Mouse (Mus musculus) forebrain, postnatal 0 days (tissue): ENCODE results near the gene Dlgap5. TPM values are rescaled to one million over a fixed set of nuclear protein-coding genes. Genes with fewer than 3 reads are reported as not detected.
A peak's percentile ranks its signal among the peaks of the same experiment; 100 is the strongest.

Source experiments
- ATAC-seq: fragments of 200-750 bp; cut with Nextera tagmentation; 2 replicates; pipeline ENCODE4 v1.8.0; 2017; ENCODE audit warnings: mild to moderate bottlenecking, moderate library complexity
- DNase-seq: peaks from one replicate; pipeline ENCODE4 v3.0.0-alpha.2; 2015
- H3K27ac ChIP-seq: fragments of 300-500 bp; sonication (generic); 2 replicates; pipeline ENCODE4 v1.5.1; 2014; ENCODE audit warnings: low read depth, mild to moderate bottlenecking, antibody characterized with exemption, low read length, moderate library complexity, mixed read lengths
- H3K27me3 ChIP-seq: fragments of 300-500 bp; sonication (generic); 2 replicates; pipeline ENCODE4 v1.6.1; 2014; ENCODE audit warnings: mild to moderate bottlenecking, low read length, mixed read lengths; ENCODE audit not compliant: insufficient read depth
- H3K36me3 ChIP-seq: fragments of 300-500 bp; sonication (generic); 2 replicates; pipeline ENCODE4 v1.6.1; 2014; ENCODE audit warnings: mild to moderate bottlenecking, moderate library complexity; ENCODE audit not compliant: insufficient read depth
- H3K4me1 ChIP-seq: fragments of 300-500 bp; sonication (generic); 2 replicates; pipeline ENCODE4 v1.6.1; 2014; ENCODE audit warnings: antibody characterized with exemption; ENCODE audit not compliant: insufficient read depth
- H3K4me2 ChIP-seq: fragments of 300-500 bp; sonication (generic); 2 replicates; pipeline ENCODE4 v1.6.1; 2014; ENCODE audit warnings: low read depth, mild to moderate bottlenecking, moderate library complexity
- H3K4me3 ChIP-seq: fragments of 300-500 bp; sonication (generic); 2 replicates; pipeline ENCODE4 v1.5.1; 2014; ENCODE audit warnings: low read depth, low read length, mixed read lengths
- H3K9ac ChIP-seq: fragments of 300-500 bp; sonication (generic); 2 replicates; pipeline ENCODE4 v1.6.1; 2014; ENCODE audit warnings: mild to moderate bottlenecking
- H3K9me3 ChIP-seq: fragments of 300-500 bp; sonication (generic); 2 replicates; pipeline ENCODE4 v1.6.1; 2016; ENCODE audit warnings: low read length
- CTCF ChIP-seq: sonication (generic); IDR thresholded peaks from 2 replicates; pipeline ENCODE4 v1.5.1; 2016; ENCODE audit warnings: antibody characterized with exemption, control low read depth, low read depth
- WGBS: fragments of 180-500 bp; shearing (Covaris S2); extraction: QIAGEN DNeasy Blood & Tissue Kit; methylation state at CpG from one replicate; pipeline ENCODE4 v1.1.7; 2014; 5-methylcytosine and 5-hydroxymethylcytosine counted together
- polyA plus RNA-seq: library from polyadenylated mRNA; unstranded; fragments of >200 nt; fragmentation: Nextera tagmentation; extraction: Ambion mirVana; gene quantifications from 2 replicates; pipeline ENCODE4 v1.2.1, GENCODE M21; 2015
- total RNA-seq: library from RNA; depleted of rRNA; stranded (reverse); fragments of >200 nt; gene quantifications from 2 replicates; pipeline ENCODE4 v1.2.3, GENCODE M21; 2014

Dlgap5 gene
- total and polyA plus RNA-seq, 2 experiments from 2014 or later, result 3.3 to 9.4 TPM

- H3K4me3 ChIP-seq, result no peak overlapping the region
- H3K4me1 ChIP-seq, result peaks cover 8% of the 10 kb centered on the region; the same call in 1 of the 2 replicates
- ATAC-seq (peak; percentile 90), DNase-seq (peak; percentile 88)
- no peak overlapping the region for H3K4me2 ChIP-seq
- H3K9me3 ChIP-seq, result no peaks in the 10 kb centered on the region
- no peak overlapping the region for H3K9ac ChIP-seq
- H3K27me3 ChIP-seq, result no peaks in the 10 kb centered on the region
- H3K27ac ChIP-seq, result peak overlapping the region; percentile 69
- H3K36me3 ChIP-seq, result no peaks in the 10 kb centered on the region
- TF ChIP-seq CTCF, result no peak
- 20% methylated on average over 7 of the region's 7 CpGs for WGBS
These were observed 51.3 kb downstream of the Dlgap5 start for GRCm38 (mm10) chr14:47366881-47367321.

- DNase-seq, result no peak
- peaks cover 8% of the 10 kb centered on the region; the same call in 1 of the 2 replicates for H3K4me1 ChIP-seq
- WGBS, result 46% methylated on average over 21 of the region's 21 CpGs
- H3K27me3 ChIP-seq, result no peaks in the 10 kb centered on the region
- no peak for ATAC-seq
- no peak overlapping the region for H3K9ac ChIP-seq
- peak overlapping the region; percentile 25 for H3K4me2 ChIP-seq
- no peaks in the 10 kb centered on the region for H3K36me3 ChIP-seq
- H3K4me3 ChIP-seq, result no peak overlapping the region
- no peaks in the 10 kb centered on the region for H3K9me3 ChIP-seq
- no peak overlapping the region for H3K27ac ChIP-seq
- no peak for TF ChIP-seq CTCF
These were observed 53.3 kb downstream of the Dlgap5 start for GRCm38 (mm10) chr14:47364742-47365449.

- H3K4me2 ChIP-seq, result no peak overlapping the region
- no peaks in the 10 kb centered on the region for H3K36me3 ChIP-seq
- no peak for TF ChIP-seq CTCF
- 83% methylated on average over 9 of the region's 9 CpGs for WGBS
- no peak overlapping the region for H3K4me3 ChIP-seq
- peaks cover 4% of the 10 kb centered on the region; the same call in 1 of the 2 replicates for H3K4me1 ChIP-seq
- no peaks in the 10 kb centered on the region for H3K9me3 ChIP-seq
- H3K27ac ChIP-seq, result no peak overlapping the region
- H3K9ac ChIP-seq, result no peak overlapping the region
- H3K27me3 ChIP-seq, result no peaks in the 10 kb centered on the region
- ATAC-seq (no peak), DNase-seq (no peak)
These were observed 56.3 kb downstream of the Dlgap5 start for GRCm38 (mm10) chr14:47361899-47362298.

- Histone ChIP-seq H3K4me3 (no peak overlapping the region), H3K27ac (no peak overlapping the region), H3K9ac (no peak overlapping the region), H3K4me1 (peaks cover under 1% of the 10 kb centered on the region; the same call in 1 of the 2 replicates), H3K4me2 (no peak overlapping the region), H3K27me3 (no peaks in the 10 kb centered on the region), H3K36me3 (no peaks in the 10 kb centered on the region), H3K9me3 (no peaks in the 10 kb centered on the region)
- no peak for TF ChIP-seq CTCF
- DNase-seq, result no peak
- WGBS, result 94% methylated on average over 2 of the region's 2 CpGs
- no peak for ATAC-seq
These were observed 56.8 kb downstream of the Dlgap5 start for GRCm38 (mm10) chr14:47361418-47361817.

GRCm38 (mm10) chr14:47359610-47360009 is 58.6 kb downstream of the Dlgap5 start:
- Histone ChIP-seq H3K4me2 (no peak overlapping the region), H3K9ac (no peak overlapping the region), H3K9me3 (no peaks in the 10 kb centered on the region), H3K4me1 (no peaks in the 10 kb centered on the region), H3K27me3 (no peaks in the 10 kb centered on the region), H3K36me3 (no peaks in the 10 kb centered on the region), H3K27ac (no peak overlapping the region), H3K4me3 (no peak overlapping the region)
- TF ChIP-seq CTCF, result no peak
- no peak for DNase-seq
- no peak for ATAC-seq
- 74% methylated on average over 3 of the region's 3 CpGs for WGBS

GRCm38 (mm10) chr14:47356622-47357021 is 61.6 kb downstream of the Dlgap5 start:
- WGBS, result 90% methylated on average over 3 of the region's 3 CpGs
- H3K9me3 ChIP-seq, result no peaks in the 10 kb centered on the region
- H3K36me3 ChIP-seq, result no peaks in the 10 kb centered on the region
- no peaks in the 10 kb centered on the region for H3K27me3 ChIP-seq
- no peaks in the 10 kb centered on the region for H3K4me1 ChIP-seq
- H3K4me2 ChIP-seq, result no peak overlapping the region
- DNase-seq (no peak), ATAC-seq (no peak)
- no peak overlapping the region for H3K9ac ChIP-seq
- no peak overlapping the region for H3K27ac ChIP-seq
- H3K4me3 ChIP-seq, result no peak overlapping the region
- TF ChIP-seq CTCF, result no peak

GRCm38 (mm10) chr14:47354948-47355347 is 63.3 kb downstream of the Dlgap5 start:
- Histone ChIP-seq H3K27ac (no peak overlapping the region), H3K9ac (no peak overlapping the region), H3K9me3 (no peaks in the 10 kb centered on the region), H3K27me3 (no peaks in the 10 kb centered on the region), H3K4me1 (no peaks in the 10 kb centered on the region), H3K36me3 (no peaks in the 10 kb centered on the region), H3K4me3 (no peak overlapping the region), H3K4me2 (no peak overlapping the region)
- WGBS, result 80% methylated on average over 5 of the region's 5 CpGs
- TF ChIP-seq CTCF, result no peak
- ATAC-seq (no peak), DNase-seq (no peak)
